Mouse (Mus musculus): ENCODE data around the gene Cnga2.
"Not testable (repeated sequence)": the region's sequence is repeated elsewhere in the genome, so short reads cannot be mapped to it uniquely, and the experiment has no call there.

The Cnga2 gene

GRCm38 (mm10) chrX:71991549-71991948 is at the start of gene Cnga2:
Gene Cnga2 (plus strand): TSS chrX:71991849.
- no peak for DNase-seq (ENCODE audit: low read depth, low spot score)

- peak; percentile 38 for DNase-seq (ENCODE audit: low read depth, low spot score)
Measured at GRCm38 (mm10) chrX:71946631-71947030, 45.0 kb upstream of the Cnga2 start.

GRCm38 (mm10) chrX:71958366-71958765 is 33.3 kb upstream of the Cnga2 start:
- DNase-seq (ENCODE audit: low read depth, low spot score): no peak

DNA sequence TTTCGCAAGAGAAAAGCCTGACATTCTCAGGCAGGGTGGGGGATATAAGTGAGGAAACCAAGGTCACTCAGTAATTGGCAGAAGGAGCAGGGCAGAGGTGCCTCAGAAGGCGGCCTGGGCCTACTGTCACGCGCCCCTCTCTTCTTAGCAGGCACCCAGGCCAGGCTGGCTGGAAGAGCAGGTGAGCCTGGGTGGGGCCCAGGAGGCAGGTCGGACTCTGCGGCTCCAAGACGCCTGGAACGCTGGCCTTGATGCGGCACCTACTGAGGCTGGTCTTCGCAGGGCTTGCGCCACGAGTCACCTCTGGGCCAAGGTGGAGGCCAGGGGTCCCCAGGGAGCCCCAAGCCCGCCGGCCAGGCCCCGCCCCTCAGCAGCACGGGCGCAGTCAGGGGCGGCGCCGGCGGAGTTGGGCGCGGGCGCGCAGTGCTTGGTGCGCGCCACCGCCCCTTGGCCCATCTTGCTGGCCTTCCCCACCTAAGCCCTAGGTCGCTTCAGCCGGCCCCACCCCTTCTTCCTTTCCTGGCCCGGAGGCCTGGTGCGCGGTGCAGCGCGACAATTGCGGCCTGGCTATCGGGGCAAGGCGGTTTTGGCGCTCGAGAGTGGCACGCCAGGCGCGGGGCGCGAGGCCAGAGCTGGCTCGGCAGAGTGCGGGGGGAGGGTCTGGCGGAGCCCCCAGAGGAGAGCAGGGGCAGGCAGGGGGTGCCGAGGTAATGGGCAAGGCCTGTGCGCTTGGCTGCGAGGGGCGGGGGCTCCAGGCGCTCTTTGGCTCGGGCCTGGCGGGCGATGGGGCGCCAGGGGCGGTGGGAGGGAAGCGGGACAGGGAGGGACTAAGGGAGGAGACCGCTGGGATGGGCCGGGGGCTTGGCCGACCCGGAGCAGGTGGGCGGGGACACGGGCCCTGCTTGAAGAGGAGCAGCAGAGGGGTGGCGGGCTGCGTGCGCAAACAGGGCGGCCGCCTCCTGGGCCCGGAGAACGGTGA is 29.3 kb upstream of the Cnga2 start, which contains the start of gene Prrg3:
Gene Prrg3, plus strand, starts transcription at position 552 of the 979 bp plus-strand sequence.
- no peak for DNase-seq (ENCODE audit: low read depth, low spot score)

GRCm38 (mm10) chrX:71963275-71963912 is 28.3 kb upstream of the Cnga2 start:
- DNase-seq (ENCODE audit: low read depth, low spot score): no peak

- DNase-seq (ENCODE audit: low read depth, low spot score): no peak
Measured at GRCm38 (mm10) chrX:71968216-71968615, 23.4 kb upstream of the Cnga2 start.

DNA sequence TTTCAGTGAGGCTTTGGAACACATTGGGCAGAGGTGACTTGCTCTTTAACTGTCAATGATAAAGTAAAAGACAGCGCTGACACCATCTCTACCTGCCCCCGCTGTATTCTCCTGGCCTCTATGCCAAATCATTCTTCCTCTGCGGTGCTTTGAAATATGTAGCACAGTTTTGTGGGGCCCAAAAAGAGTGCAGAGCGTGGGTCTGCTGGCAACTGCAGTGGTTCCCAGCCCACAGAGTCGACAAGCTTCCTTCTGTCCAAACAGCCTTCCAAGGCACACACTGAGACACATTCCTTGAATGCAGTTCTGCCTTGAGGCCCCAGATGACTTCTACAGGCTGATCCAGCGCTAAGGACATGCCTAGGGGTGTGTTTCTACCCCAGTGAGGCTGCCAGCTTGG is 22.8 kb upstream of the Cnga2 start:
- DNase-seq (ENCODE audit: low read depth, low spot score): no peak

- no peak for DNase-seq (ENCODE audit: low read depth, low spot score)
Measured at GRCm38 (mm10) chrX:71971325-71971724, 20.3 kb upstream of the Cnga2 start.

- DNase-seq (ENCODE audit: low read depth, low spot score): no peak
Measured at GRCm38 (mm10) chrX:71972686-71973085, 19.0 kb upstream of the Cnga2 start, which contains the start of gene Fate1. Gene Fate1 (plus strand): TSS chrX:71972986.

DNA sequence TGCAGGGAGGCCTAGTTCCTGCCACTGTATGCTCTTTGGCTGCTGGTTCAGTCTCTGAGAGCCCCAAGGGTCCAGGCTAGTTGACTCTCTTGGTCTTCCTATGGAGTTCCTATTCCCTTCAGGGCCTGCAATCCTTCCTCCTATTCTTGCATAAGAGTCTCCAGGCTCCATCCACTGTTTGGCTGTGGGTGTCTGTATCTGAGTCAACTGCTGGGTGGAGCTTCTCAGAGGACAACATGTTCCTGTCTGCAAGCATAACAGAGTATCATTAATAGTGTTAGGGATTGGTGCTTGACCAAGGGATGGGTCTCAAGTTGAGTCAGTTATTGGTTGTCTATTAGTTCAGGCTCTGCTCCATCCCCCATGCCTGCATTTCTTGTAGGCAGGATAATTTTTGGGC is 14.0 kb upstream of the Cnga2 start:
- not testable (repeated sequence) for DNase-seq (ENCODE audit: low read depth, low spot score)

DNA sequence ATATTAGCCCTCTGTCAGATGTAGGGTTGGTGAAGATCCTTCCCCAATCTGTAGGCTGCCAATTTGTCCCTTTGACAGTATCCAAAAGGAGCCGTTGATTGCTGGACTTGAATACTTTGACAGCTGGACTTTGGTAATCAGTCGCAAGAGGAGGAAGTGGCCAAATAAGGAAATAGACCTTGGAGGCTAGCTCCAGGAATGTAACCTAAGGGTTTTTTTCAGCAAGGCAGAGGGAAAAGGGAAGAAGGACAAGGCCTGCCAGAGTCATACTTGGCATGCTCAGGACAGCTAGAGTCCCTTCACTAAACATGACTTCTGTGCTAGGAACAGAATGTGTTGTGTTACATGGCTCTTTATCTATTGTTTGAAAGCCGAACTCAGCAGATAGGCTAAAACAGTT is 11.2 kb upstream of the Cnga2 start:
- DNase-seq (ENCODE audit: low read depth, low spot score): no peak

DNA sequence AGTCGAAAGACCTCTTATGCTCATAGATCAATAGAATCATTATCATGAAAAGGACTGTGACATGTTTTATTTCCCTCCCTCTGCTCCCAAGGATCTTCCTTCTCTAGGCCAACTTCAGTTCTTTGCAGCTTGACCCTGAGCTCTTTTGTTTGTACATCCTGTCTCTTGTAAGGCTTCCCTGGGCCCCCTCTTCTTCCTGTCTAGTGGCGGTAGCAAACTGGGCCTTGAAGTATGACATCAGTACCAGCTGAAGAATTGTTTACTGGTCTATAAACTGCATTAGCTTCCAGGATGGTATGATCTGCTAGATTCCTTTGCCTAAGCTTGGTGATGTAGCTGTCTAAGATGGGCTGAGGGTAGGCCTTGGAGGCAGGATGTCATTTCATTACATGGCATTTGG is 10.3 kb upstream of the Cnga2 start:
- DNase-seq (ENCODE audit: low read depth, low spot score): no peak

DNA sequence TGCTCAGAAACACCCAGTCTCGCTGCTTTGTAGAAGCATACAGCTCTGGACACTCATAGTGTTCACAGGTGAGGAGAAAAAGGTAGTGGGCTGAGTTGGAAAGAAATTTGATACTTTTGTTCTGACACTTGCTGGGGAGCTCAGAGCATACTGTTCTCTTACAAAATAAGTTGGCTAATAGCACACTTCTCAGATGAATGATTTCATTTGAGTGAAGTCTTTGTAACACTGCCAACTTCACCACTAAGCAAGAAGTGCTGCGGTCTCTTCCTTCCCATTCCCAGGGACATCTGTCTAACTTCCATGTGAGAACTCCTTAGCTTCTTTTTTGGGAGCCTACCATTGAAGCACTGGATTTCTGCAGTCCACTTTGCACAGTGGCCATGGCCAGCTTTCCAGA is 8.4 kb upstream of the Cnga2 start:
- DNase-seq (ENCODE audit: low read depth, low spot score): no peak

DNA sequence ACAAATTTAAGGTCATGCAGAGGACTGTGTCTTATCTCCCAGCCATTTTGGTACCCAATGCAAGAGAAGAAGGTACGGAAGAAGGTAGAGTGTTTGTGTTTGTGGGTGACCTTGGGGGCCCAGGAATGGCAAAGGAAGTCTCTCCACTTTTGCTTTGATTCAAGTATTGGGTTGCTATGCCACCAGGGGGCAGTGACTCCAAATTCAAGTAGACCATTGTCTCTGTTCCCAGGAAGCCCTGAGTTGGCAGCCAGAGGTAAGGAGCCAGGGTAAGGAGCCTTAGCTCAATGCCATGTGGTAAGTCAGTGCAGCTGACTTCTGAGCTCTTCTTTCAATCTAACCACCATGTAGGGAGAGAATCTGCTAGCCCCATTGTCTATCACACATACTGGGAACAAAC is 7.9 kb upstream of the Cnga2 start:
- no peak for DNase-seq (ENCODE audit: low read depth, low spot score)

DNA sequence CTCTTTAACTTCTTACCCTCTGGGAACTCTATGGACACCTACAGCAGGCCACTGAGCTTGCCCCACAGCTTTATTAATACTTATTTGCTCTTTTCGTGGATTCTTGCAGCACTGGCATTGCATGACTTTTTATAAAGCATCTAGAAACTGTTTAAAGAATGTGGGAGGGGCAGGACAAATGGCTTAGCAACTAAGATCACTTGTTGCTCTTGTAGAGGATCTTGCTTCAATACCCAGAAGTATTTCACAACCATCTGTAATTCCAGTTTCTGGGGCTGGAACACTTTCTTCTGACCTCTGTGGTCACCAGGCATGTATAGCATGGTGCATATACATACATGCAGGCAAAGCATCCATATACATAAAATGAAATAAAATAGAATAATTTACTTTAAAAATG is 4.3 kb downstream of the Cnga2 start:
- no peak for DNase-seq (ENCODE audit: low read depth, low spot score)

DNA sequence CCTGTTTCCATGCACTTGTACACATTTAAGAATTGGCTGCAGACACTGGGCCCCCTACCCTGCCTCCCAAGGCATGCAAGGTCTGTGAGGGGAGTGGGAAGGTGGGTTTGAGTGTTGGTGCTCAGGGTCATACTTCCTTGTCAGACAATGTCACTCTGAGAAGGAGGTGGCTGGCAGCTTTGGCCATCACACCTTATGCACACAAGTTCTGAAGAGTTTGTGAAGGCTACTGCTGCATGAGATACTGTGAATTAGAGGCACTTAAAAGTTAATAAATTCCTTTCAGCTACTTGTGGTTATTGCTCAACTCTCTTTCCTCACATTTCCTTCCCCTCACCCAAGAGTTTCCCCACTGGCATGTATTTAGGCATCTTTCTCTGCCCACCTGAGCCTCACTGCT is 18.3 kb downstream of the Cnga2 start:
- no peak for DNase-seq (ENCODE audit: low read depth, low spot score)

GRCm38 (mm10) chrX:72012236-72012635 is 20.6 kb downstream of the Cnga2 start:
- no peak for DNase-seq (ENCODE audit: low read depth, low spot score)

- no peak for DNase-seq (ENCODE audit: low read depth, low spot score)
Measured at GRCm38 (mm10) chrX:72012804-72013203, 21.2 kb downstream of the Cnga2 start.

- DNase-seq (ENCODE audit: low read depth, low spot score): no peak
Measured at GRCm38 (mm10) chrX:72022241-72022640, 30.6 kb downstream of the Cnga2 start.

DNA sequence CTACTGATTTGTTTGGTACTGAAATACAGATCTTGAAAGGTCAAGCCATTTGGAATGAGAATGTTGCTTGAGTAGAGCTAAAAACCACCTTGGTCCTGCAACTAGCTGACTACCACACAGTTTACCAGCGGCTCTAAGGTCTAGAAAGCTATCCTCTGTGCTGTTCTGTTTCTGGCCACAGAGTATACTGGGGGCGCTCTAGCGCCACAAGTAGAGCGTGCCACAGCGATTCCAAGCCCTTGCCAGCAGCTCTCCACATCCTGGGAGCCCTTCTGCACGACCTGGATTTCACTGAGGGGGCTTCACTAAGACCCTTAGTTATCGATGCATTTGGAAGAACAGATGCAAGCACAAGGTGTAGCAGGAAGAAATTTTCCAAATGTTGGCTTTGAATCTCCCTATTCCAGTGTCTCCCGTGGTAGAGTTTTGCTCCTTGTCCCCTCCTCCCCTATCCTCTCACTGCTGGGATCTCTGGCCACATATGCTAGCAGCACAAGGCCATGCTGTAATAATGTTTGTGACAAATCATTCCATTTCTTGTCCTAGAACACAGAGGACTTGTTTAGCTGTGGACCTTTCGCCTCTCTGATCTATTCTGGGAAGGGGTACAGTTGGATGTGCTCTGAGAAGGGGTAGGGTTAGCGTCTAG is 31.2 kb downstream of the Cnga2 start:
- DNase-seq (ENCODE audit: low read depth, low spot score): no peak

- no peak for DNase-seq (ENCODE audit: low read depth, low spot score)
Measured at GRCm38 (mm10) chrX:72023542-72023941, 31.9 kb downstream of the Cnga2 start.

- DNase-seq (ENCODE audit: low read depth, low spot score): no peak
Measured at GRCm38 (mm10) chrX:72044056-72044455, 52.4 kb downstream of the Cnga2 start.

All from CD4-positive, CD25-positive, alpha-beta regulatory T cell, adult 2 months (primary cell).